Mouse (Mus musculus): ENCODE results near the gene Prkce.

The Prkce gene

GRCm38 (mm10) chr17:86422023-86422422 lies 254.4 kb downstream of the Prkce start:
- DNase-seq, result no peak

- DNase-seq, result no peak
Measured at GRCm38 (mm10) chr17:86429877-86430276, 262.3 kb downstream of the Prkce start.

- no peak for DNase-seq
Measured at GRCm38 (mm10) chr17:86433117-86433516, 265.5 kb downstream of the Prkce start.

- DNase-seq, result no peak
Measured at GRCm38 (mm10) chr17:86433813-86434212, 266.2 kb downstream of the Prkce start.

- DNase-seq, result no peak
Measured at GRCm38 (mm10) chr17:86434781-86435180, 267.2 kb downstream of the Prkce start.

DNA sequence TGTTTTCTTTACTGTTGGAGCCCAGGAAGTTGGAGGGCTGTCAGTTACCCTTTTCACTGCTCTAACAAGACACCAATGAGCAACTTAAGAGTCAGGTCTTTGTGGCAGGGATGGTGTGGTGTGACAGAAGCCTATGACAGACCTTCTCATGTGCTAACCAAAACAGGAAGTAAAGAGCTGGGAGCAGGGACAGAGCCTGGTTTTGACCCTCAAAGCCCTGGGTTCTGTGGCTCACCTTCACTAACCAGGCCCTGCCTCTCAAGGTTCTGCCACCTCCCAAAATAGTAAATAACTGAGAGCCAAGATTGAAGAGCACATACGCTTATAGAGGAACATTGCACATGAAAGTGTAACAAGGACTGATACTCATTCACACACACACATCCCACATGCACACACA lies 268.0 kb downstream of the Prkce start:
- no peak for DNase-seq

DNA sequence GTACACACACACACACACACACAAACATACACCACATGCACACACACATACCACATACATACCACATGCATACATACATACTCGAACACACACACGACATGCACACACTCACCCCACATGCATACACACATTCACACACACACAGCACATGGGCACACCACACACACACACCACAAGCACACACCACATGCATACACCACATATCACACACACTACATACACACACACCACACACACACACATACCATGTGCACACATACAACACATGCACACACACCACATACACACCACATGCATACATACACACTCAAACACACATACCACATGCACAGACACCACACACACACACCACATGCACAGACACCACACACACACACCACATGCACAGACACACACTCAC lies 268.4 kb downstream of the Prkce start:
- DNase-seq, result no peak

GRCm38 (mm10) chr17:86436583-86437370 lies 269.2 kb downstream of the Prkce start:
- DNase-seq, result no peak

DNA sequence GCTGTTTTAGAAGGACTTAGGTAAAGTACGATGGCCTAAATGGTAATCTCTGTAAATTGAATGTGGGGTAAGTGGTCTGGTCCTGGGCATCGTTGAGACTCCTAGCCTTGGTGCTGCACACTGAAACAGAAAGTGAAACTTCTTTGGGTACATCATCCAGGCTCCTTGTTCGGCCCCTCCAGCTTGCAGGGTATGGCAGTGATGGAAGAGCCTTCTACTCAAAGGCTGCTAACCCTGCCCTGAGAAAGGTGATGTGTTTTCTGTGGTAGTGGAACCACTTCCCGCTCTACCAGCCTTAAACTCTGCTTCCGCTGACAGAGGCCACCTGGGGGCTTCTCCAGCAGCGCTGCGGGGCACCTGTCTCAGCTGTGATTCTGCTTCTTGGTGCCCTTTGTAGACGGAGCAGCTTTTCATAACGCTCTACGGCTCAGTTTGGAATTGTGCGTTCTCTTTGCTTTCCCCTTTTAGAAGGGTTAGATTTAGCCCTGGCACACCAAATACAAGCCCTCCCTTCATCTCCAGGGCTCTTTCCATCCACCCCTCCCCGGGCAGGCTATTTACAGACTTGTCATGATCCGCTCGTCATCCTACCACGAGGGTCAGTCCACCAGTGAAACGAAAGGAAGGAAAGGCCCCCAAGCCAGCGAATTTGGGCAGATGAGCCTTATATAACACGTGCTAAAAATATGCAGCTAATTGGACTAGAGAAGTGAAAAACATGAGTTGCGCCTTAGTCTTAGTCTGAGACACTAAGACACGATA lies 270.1 kb downstream of the Prkce start:
- no peak for DNase-seq

DNA sequence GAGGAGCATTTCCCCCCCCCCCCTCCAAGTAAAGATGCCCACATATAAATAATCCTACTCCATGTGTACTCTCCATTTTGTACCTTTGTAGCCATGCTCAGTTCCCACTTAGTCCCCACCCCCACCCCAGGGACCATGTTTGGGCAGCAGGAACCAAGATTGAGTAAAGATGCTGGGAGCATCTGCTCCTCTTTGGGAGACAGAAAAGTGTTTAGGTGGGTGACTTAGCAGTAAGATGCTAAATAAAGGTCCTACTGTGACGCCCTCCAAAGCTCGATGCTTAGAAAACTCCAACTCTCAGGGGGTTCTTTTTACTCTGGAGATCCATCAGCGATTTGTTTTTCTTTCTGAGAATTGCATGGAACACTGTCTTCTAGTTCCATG lies 270.7 kb downstream of the Prkce start:
- DNase-seq, result no peak

DNA sequence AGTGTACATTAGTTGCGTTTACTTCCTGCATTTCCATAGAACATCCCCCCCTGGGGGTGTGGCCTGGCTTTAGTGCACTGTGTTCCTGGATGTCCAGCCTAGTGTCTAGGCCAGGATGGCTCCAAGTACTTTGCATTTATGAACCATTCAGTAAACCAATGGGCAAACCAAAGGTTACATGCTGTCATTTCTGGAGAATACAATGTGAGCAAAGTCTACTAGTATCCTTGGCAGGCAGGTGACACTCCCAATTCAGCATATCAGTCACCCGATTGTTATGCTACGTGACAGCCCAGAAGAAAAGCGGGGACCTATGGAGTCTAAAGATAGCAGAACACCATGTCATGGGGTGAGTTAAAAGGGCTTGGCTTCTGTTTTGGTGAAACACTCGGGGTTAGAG lies 271.2 kb downstream of the Prkce start:
- DNase-seq, result no peak

DNA sequence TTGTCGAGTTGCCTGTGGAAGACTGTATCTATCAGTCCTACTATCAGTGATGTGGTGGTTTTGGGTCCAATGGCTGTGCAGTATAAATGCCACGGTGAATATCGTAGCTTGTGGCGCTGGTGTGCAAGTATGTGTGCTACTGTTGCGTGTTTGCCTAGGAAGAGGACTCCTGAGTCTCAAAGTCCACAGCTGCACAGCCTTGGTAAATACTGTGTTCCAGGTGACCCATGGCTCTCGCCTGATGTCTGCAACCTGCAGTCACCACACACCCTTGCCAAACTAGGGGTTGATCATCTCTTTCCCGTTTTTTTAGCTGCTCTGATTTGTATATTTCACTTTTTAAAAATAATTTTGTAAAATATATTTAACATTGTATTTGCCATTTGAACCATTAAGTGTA lies 273.5 kb downstream of the Prkce start:
- DNase-seq, result no peak

DNA sequence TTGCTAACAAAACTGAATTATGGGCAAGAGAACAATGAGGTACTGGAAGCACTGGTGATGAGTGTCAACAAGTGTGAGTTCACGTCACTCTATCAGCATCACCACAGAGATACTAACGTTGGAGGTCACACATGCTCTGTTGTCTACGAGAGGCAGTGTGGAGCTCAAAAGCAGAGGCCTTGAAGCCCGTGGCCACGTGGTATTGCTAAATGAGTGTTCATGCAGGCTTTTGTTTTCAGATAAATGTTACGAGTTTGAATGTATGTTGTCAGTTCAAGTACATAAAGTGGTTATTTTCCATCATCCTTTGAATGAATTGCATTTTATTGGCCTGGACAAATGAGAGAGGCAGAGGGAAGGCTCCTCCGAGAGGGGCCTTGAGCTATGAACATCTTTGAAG lies 276.3 kb downstream of the Prkce start:
- no peak for DNase-seq

DNA sequence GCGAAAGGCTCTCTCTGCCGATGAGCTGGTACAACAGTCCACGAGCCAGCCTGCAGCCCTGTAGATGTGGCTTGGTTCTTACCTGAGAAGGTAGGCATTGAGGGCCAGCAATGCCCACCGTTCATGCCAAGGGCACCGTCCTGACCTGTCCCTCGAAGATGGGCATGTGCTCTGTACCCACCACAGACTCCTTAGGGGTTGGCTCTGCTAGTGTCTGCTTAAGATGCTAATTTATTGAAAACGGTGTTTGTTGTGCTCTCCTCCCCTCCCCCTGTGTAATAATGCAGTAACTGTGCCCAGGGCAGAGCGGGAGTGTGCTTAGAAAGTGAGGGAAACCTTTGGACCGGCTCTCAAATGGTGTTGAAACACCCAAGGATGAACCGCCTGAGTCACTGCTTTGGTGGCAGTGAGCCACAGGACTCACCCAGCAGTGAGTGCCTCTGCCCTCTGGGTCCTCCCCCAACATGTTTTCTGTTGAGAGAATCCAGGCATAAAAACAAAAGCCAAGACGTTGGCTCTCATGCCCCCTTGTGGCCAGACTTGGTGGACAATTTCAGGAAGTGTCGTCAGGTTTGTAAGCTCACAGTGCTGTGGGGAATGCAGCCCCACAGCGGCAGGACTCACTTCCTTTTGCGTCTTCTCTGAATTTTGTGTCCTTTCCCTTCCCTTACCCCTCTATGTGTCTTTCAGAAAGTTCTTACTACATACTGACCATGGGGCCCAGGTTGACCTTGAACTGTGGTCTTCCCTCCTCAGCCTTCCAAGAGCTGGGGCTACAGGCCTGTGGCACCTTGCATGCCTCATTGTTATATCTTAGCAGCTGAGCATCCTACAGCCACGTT lies 277.2 kb downstream of the Prkce start:
- peak; percentile 96 for DNase-seq

DNA sequence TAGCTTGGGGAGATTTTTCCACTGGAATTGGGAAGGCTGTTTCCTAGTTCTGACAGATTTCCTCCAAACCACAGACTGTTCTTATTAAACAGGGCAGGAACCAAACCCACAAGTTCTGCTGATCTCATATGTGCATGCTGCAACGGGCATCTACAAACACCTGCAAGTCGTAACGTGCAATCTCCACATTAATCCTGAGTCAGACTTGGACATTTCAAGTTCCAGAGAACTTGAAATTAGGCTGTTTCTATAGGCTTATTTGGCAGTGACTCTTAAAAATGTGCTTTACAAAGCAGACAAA lies 277.8 kb downstream of the Prkce start:
- no peak for DNase-seq

DNA sequence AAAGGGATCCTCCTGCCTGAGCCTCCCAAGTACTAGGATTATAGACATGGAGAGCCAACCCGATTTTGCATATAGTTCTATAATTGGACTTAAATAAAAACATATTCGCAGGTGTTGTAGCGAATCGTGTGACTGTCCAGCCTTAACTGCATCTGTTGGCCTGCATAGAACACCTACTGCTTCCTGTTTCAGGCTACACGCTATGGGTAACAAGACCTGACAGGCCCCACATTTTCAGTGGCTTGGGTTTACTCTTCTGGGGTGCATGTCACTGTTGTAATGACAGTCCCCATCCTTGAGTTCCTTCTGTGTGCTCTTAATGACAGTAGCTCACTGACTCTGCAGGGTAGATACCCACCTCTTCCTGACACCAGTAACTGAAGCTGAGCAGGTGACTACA lies 278.3 kb downstream of the Prkce start:
- DNase-seq, result no peak

DNA sequence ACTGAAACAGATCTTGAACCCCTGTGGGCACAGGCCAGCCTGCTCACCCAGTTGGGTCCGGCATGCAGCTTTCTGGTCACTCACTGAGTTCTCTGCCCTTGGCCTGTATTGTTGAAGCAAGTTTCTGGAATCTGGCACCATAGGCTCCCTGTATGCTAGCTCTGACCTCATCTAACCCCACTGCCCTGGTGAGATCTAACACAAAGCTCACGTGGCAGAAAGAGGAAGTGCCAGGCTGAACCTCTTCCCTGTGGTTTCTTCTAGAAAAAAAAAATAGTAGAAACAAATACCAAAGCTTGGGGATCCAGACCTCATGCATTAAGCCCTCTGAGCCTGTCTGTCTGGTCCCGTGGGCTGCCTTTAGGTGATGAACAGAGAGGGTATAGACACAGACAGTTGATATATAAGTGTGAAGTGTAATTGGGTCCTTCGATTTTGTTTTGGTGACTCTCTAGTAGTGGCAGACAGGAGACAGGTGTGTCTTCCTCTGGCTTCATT lies 279.6 kb downstream of the Prkce start:
- no peak for DNase-seq

DNA sequence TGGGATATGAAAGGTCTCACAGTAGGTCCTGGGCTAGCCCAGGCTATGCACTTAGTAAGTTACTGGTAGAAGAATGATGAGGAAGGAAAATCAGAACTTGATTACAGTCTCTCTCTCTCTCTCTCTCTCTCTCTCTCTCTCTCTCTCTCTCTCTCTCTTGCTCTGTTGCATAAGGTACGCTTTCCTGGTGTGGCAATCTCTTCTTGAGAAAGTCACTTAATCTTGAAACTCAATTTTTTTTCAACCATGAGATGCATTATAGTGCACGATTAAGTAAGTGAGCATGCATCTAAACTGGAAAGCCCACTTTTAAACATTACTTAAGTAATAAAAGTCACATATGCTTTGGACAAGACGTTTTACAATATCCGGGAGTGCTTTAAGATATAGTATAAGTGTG lies 285.3 kb downstream of the Prkce start:
- DNase-seq, result no peak

GRCm38 (mm10) chr17:86453673-86454350 lies 286.2 kb downstream of the Prkce start:
- DNase-seq, result no peak

DNA sequence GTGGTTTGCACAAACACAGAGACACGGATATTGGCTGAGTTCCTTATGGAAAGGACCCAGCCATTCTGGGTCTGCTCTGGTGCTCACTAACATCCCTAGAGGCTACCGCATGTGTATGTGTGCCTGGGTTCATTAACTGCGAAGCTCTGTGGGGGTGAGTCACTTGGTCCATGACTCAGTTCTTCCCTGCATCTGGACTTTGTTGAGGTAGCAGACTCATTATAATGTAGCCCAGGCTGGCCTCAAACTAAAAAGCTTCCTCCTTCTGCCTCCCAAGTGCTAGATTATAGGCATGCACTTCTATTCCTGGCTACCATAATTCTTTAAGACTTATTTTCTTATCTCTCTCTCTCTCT lies 286.7 kb downstream of the Prkce start:
- no peak for DNase-seq

GRCm38 (mm10) chr17:86456512-86456911 lies 288.9 kb downstream of the Prkce start:
- no peak for DNase-seq

GRCm38 (mm10) chr17:86458302-86458980 lies 290.9 kb downstream of the Prkce start:
- no peak for DNase-seq
